Mouse (Mus musculus): Measurements from ENCODE around the gene Elavl3.

DNA sequence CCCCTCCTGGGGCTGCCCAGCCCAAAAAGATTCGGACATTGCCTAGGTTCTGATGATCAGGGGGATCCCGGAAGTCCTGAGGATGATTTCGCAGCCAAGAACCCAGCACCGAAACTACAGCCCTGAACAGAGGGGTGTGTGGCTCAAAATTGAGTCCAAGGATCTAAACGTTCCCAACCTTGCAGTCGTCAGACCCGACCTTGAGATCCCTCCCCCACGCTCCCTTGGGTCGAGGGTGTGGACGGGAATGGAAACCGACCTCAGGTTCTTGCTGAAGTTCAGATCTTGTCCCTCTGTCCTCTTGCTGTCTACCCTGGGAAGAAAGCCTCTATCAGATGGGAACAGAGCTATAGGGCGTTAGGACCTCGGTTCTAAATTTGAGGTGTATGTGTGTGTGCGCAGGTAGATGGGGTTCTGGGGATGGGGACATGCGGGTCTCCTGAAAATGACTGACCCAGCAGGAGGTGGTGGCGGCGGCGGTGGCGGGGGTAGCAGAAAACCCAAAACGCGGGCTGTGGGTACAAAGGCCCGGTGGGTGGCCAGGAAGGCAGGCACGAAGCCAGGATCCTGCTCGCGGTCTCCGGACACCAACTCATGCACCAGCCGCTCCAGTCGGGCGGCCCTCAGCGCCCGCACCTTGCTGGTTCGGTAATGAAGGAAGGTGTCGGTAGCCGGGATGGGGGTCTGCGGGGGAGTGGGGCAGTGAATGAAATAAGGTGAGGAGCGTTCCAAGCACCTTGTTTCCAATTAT lies 64.1 kb downstream of the Elavl3 start:
- TF ChIP-seq CTCF (conservative IDR thresholded peaks at IDR 0.05; ENCODE audit: insufficient read depth, insufficient read length, low read depth, low read length) (no peak), POLR2A (IDR thresholded peaks at IDR 0.05; ENCODE audit: low read depth, low read length) (no peak)

Data from kidney, adult 2 months (tissue).